Mouse (Mus musculus): ENCODE data around the gene Lama4. TPM values are rescaled to one million over a fixed set of nuclear protein-coding genes. Genes with fewer than 3 reads are reported as not detected.

The Lama4 gene
- total and polyA plus RNA-seq, 3 experiments, result not detected

DNA sequence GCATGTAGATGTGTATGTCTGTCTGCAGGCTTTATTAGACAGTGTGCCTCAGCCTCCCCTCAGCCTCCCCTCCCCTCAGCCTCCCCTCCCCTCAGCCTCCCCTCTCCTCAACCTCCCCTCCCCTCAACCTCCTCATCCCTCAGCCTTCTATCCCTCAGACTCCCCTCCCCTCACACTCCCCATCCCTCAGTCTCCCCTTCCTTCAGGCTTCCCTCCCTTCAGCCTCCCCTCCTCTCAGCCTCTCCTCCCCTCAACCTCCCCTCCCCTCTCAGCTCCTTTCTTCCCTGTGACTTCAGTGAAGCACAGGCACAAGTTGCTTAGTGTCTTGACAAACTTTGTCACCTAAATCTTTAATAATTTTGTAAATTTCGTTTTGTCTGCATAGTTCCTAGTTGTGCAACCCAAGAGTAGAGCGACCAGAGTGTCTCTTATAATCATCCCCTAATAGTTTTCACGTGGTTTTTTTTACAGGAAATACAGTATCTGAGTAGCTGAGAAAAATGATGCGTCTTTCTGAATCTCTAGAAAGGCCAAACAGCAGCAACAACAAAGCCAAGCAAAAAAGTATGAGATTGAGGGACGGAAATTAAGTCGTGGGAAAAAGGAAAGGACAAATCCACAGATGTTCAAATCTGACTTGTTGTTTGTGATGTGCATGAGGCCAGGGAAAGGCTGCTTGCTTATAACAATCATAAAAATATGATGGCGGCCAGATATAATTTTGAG is 7.1 kb downstream of the Lama4 start:
- H3K27ac ChIP-seq (ENCODE audit: control insufficient read depth, low read depth, low read length), result no peak overlapping the region
- H3K4me1 ChIP-seq (ENCODE audit: control insufficient read depth in 1 of 2, insufficient read depth in 2 of 2, low read length in 2 of 2), result no peaks in the 10 kb centered on the region
- H3K79me2 ChIP-seq (ENCODE audit: control insufficient read depth, insufficient read depth, low read length, poor library complexity), result no peaks in the 10 kb centered on the region
- no peak for DNase-seq (ENCODE audit: low read depth, low spot score)
- no peak overlapping the region for H3K4me3 ChIP-seq (ENCODE audit: control insufficient read depth in 1 of 2, insufficient read depth in 1 of 2, low read depth in 2 of 2, low read length in 2 of 2)
- no peaks in the 10 kb centered on the region for H3K27me3 ChIP-seq (ENCODE audit: control insufficient read depth in 1 of 2, insufficient read depth in 2 of 2, low read length in 2 of 2)
- no peaks in the 10 kb centered on the region for H3K36me3 ChIP-seq (ENCODE audit: control insufficient read depth in 1 of 2, insufficient read depth in 2 of 2, low read length in 2 of 2)
- H3K9ac ChIP-seq (ENCODE audit: control insufficient read depth, low read depth, low read length, poor library complexity, severe bottlenecking), result no peak overlapping the region
- H3K9me3 ChIP-seq (replicated peaks; ENCODE audit: insufficient read depth, low read length), result no peaks in the 10 kb centered on the region
- no peak for TF ChIP-seq RCOR1 (IDR thresholded peaks at IDR 0.05; ENCODE audit: low read depth, low read length)
- TF ChIP-seq CHD2 (IDR thresholded peaks at IDR 0.05; ENCODE audit: low read length), result no peak
- TF ChIP-seq JUND (IDR thresholded peaks at IDR 0.05; ENCODE audit: low read depth, low read length), result no peak
- no peak for TF ChIP-seq RAD21 (IDR thresholded peaks at IDR 0.05; ENCODE audit: low read depth, low read length)

DNA sequence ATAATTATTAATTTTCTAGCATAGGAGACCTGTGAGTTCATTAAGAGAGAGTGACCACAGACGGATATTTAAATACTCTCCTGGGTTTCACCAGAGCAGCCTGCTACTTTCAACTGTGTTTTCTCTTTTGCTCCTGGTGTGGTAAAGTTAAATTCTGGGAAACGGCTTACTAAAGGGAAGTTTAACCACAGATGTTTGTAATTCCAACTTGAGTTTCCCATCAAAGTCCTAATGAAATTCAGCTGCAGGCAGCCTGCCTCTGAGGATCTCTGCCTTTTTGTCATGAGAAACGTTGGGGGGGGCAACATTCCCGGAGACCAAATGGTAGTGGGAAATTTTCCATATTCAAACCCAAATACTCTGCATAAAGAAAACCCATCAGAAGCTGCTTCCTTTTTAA is 7.7 kb downstream of the Lama4 start:
- no peak for DNase-seq (ENCODE audit: low read depth, low spot score)
- Histone ChIP-seq H3K27ac (ENCODE audit: control insufficient read depth, low read depth, low read length) (no peak overlapping the region), H3K4me3 (ENCODE audit: control insufficient read depth in 1 of 2, insufficient read depth in 1 of 2, low read depth in 2 of 2, low read length in 2 of 2) (no peak overlapping the region), H3K4me1 (ENCODE audit: control insufficient read depth in 1 of 2, insufficient read depth in 2 of 2, low read length in 2 of 2) (no peaks in the 10 kb centered on the region), H3K79me2 (ENCODE audit: control insufficient read depth, insufficient read depth, low read length, poor library complexity) (no peaks in the 10 kb centered on the region), H3K9me3 (replicated peaks; ENCODE audit: insufficient read depth, low read length) (no peaks in the 10 kb centered on the region), H3K9ac (ENCODE audit: control insufficient read depth, low read depth, low read length, poor library complexity, severe bottlenecking) (no peak overlapping the region), H3K36me3 (ENCODE audit: control insufficient read depth in 1 of 2, insufficient read depth in 2 of 2, low read length in 2 of 2) (no peaks in the 10 kb centered on the region), H3K27me3 (ENCODE audit: control insufficient read depth in 1 of 2, insufficient read depth in 2 of 2, low read length in 2 of 2) (no peaks in the 10 kb centered on the region)
- TF ChIP-seq GATA1 (IDR thresholded peaks at IDR 0.05; ENCODE audit: low read depth, low read length) (no peak), TCF12 (IDR thresholded peaks at IDR 0.05; ENCODE audit: low read depth, low read length) (no peak), EP300 (IDR thresholded peaks at IDR 0.05; ENCODE audit: low read depth in 1 of 2, low read length in 2 of 2) (no peak), BHLHE40 (IDR thresholded peaks at IDR 0.05; ENCODE audit: borderline replicate concordance, low read depth, low read length) (no peak), ELF1 (IDR thresholded peaks at IDR 0.05; ENCODE audit: low read depth, low read length) (no peak), SMC3 (IDR thresholded peaks at IDR 0.05; ENCODE audit: low read depth, low read length) (no peak), ZMIZ1 (IDR thresholded peaks at IDR 0.05; ENCODE audit: low read depth, low read length) (no peak), POLR2A (IDR thresholded peaks at IDR 0.05; ENCODE audit: control insufficient read depth in 1 of 2, insufficient read depth in 1 of 2, low read depth in 1 of 2, low read length in 2 of 2, poor library complexity in 1 of 2) (no peak), MAFK (IDR thresholded peaks at IDR 0.05; ENCODE audit: borderline replicate concordance, low read depth, low read length) (no peak), NRF1 (IDR thresholded peaks at IDR 0.05; ENCODE audit: insufficient read depth, low read depth, low read length, poor library complexity, severe bottlenecking) (no peak), TBP (IDR thresholded peaks at IDR 0.05; ENCODE audit: low read depth, low read length) (no peak)

DNA sequence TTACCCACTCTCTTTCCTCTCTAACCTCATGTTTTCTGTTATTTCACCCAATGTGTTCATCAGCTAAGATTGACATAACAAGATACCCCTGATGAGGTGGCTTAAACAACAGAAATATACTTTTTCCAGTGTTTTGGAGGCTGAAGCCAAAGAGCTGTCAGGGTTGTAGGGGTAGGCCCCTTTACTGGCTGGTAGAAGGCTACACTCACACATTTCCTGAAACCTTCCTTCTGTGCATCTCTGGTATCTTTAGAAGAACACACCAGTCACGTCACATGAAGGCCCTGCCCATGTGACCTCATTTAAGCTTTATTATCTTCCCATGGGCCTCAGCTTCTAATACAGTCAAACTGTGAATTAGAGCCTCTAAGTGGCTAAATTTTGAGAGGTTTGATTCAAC is 12.9 kb downstream of the Lama4 start:
- no peak for TF ChIP-seq ZNF384 (IDR thresholded peaks at IDR 0.05; ENCODE audit: low read depth, low read length)
- TF ChIP-seq JUND (IDR thresholded peaks at IDR 0.05; ENCODE audit: low read depth, low read length), result no peak
- no peak for TF ChIP-seq HCFC1 (IDR thresholded peaks at IDR 0.05; ENCODE audit: low read depth, low read length)
- TF ChIP-seq MXI1 (IDR thresholded peaks at IDR 0.05; ENCODE audit: low read depth, low read length), result no peak
- no peak for TF ChIP-seq USF2 (IDR thresholded peaks at IDR 0.05; ENCODE audit: borderline replicate concordance in 1 of 2, insufficient read depth in 1 of 2, low read depth in 1 of 2, low read length in 2 of 2)
- no peak for TF ChIP-seq RCOR1 (IDR thresholded peaks at IDR 0.05; ENCODE audit: low read depth, low read length)
- TF ChIP-seq MYC (IDR thresholded peaks at IDR 0.05; ENCODE audit: low read depth, low read length), result no peak
- TF ChIP-seq RAD21 (IDR thresholded peaks at IDR 0.05; ENCODE audit: low read depth, low read length), result no peak
- TF ChIP-seq CHD1 (IDR thresholded peaks at IDR 0.05; ENCODE audit: low read depth, low read length), result no peak
- no peak for TF ChIP-seq NELFE (IDR thresholded peaks at IDR 0.05; ENCODE audit: low read depth, low read length)
- no peak for TF ChIP-seq POLR2AphosphoS2 (IDR thresholded peaks at IDR 0.05; ENCODE audit: low read length)
- TF ChIP-seq NRF1 (IDR thresholded peaks at IDR 0.05; ENCODE audit: insufficient read depth, low read depth, low read length, poor library complexity, severe bottlenecking), result no peak
- Histone ChIP-seq H3K36me3 (ENCODE audit: control insufficient read depth in 1 of 2, insufficient read depth in 2 of 2, low read length in 2 of 2) (no peaks in the 10 kb centered on the region), H3K27ac (ENCODE audit: control insufficient read depth, low read depth, low read length) (no peak overlapping the region), H3K9ac (ENCODE audit: control insufficient read depth, low read depth, low read length, poor library complexity, severe bottlenecking) (no peak overlapping the region), H3K27me3 (ENCODE audit: control insufficient read depth in 1 of 2, insufficient read depth in 2 of 2, low read length in 2 of 2) (no peaks in the 10 kb centered on the region), H3K4me1 (ENCODE audit: control insufficient read depth in 1 of 2, insufficient read depth in 2 of 2, low read length in 2 of 2) (no peaks in the 10 kb centered on the region), H3K9me3 (replicated peaks; ENCODE audit: insufficient read depth, low read length) (no peaks in the 10 kb centered on the region), H3K79me2 (ENCODE audit: control insufficient read depth, insufficient read depth, low read length, poor library complexity) (no peaks in the 10 kb centered on the region), H3K4me3 (ENCODE audit: control insufficient read depth in 1 of 2, insufficient read depth in 1 of 2, low read depth in 2 of 2, low read length in 2 of 2) (no peak overlapping the region)
- DNase-seq (ENCODE audit: low read depth, low spot score), result no peak

All from MEL (cell line).